Mouse (Mus musculus) T-helper 2 cell (primary cell): ENCODE measurements around the gene Etnk2.
"Not testable (repeated sequence)": the region's sequence is repeated elsewhere in the genome, so short reads cannot be mapped to it uniquely, and the experiment has no call there.

Source experiments
- in situ Hi-C: fragments of 300-600 bp; cut with MboI, MseI; formaldehyde crosslinking; loops from one replicate; pipeline ENCODE4 v1.15.1; 2025; ENCODE audit warnings: high pct_unique_total_duplicates

Etnk2 gene

GRCm38 (mm10) chr1:133363276-133364021, at the start of gene Etnk2:
Gene Etnk2, plus strand, starts transcription at chr1:133363572.
- in situ Hi-C loops, result no loop called here

GRCm38 (mm10) chr1:133314364-133314763, 49.0 kb upstream of the Etnk2 start:
- in situ Hi-C loops, result no loop called here

GRCm38 (mm10) chr1:133315775-133316174, 47.6 kb upstream of the Etnk2 start:
- in situ Hi-C loops, result loop anchor here (5.0 kb wide), 1 partner anchor 42 kb away; no protein-coding TSS in a partner anchor

DNA sequence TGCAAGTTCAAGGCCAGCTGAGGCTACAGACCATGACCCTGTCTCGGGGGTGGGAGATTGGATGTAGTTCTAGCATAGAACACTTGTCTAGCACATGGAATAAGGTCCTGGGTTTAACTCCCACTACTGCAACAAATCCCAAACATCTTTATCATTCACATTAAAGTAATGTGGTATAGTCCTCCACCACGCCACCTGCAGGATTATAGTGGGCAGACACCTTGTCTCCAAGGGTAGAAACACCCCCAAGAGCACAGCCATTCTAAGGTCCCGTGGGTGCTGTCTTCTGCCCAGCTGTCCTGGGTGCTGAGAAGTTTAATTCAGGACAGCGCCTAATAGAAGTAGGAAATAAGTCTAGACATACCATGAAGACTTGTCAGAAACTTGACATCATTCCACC, 46.8 kb upstream of the Etnk2 start:
- in situ Hi-C loops, result loop anchor here (5.0 kb wide), 1 partner anchor 41 kb away; no protein-coding TSS in a partner anchor

DNA sequence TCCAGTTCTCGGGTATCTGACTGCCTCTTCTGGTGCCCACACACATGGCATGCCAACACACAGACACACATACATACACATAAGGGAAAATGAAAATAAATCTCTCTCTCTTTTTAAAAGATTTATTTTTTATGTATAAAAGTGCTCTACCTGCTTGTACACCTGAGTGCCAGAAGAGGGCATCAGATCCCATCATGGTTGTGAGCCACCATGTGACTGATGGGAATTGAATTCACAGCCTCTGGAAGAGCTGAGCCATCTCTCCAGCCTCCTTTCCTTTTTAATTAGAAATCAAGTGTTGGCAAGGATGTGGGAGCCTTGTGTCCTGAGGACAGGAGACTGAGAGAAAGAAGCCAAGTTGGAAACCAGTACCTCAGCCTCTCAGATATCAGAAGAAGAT, 46.2 kb upstream of the Etnk2 start:
- in situ Hi-C loops, result loop anchor here (5.0 kb wide), 1 partner anchor 40 kb away; no protein-coding TSS in a partner anchor

DNA sequence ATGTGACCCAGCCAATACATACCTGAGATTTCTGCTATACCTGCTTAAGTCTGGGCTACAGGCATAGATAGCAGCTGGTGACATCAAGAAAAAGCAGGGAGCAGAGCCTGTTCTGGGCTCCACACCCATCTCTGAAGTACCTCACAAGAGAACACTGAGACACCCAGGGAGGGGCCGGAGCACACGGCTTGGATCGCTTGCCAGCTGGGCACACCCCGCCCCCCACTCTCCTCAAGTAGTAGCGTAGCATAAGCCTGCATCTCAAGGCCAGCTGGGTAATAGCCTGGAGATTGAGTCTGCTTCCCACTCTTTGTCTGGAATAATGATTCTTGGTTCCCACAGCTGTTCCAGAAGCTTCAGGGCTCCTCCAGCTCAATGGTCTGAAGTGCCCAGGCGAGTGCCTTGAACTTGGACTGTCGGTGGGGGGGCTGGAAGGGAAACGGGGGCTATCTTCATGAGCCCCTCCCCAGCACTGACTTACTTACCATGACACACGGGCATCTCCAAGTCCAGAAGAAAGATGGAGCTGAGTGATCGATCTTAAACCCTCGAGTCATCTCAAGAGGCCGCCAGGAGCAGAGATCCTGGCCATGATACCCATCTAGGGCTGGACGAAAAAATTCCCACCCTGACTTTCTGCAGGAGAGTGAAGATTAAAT, 42.0 kb upstream of the Etnk2 start, which contains the start of gene Kiss1:
Gene Kiss1, plus strand, starts transcription at position 609 of the 659 bp plus-strand sequence.
- in situ Hi-C loops, result no loop called here

GRCm38 (mm10) chr1:133323333-133323732, 40.0 kb upstream of the Etnk2 start:
- in situ Hi-C loops, result no loop called here

DNA sequence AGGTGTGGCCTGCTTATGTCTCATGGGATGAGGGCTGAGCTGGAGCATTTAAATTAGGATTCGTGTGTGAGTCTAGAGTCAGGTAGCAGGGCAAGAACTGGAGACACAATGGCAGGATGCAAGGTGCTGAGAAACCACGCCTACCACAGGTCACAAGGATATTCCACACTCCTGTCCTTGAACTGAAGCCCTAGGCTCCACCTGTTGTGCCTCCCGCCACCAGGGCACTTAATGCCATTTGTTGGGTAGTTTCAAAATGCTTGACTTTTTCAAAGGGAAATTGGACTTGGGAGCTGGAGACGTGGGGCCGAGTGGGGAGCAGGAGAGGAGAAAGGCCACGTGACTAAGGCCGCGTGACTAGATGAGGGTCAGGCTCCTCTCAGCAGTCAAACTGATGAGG, 37.4 kb upstream of the Etnk2 start:
- in situ Hi-C loops, result no loop called here

DNA sequence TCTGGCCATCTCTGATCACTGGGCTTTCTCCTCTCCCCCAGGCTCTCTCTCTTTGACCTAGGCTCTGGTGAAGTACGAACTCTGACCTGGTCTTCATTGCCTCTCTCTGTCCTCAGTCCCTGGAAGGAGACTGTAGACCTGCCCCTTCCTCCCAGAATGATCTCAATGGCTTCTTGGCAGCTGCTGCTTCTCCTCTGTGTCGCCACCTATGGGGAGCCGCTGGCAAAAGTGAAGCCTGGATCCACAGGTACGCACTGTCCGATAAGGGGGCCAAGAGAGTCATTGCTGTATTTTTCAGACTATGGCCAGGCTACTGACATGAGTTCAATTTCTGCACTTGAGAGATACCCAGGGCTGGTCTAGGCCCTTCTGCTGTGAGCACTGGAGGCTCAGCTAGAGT, 36.3 kb upstream of the Etnk2 start:
- in situ Hi-C loops, result no loop called here

GRCm38 (mm10) chr1:133328299-133328795, 35.0 kb upstream of the Etnk2 start:
- in situ Hi-C loops, result no loop called here

GRCm38 (mm10) chr1:133328896-133329637, 34.3 kb upstream of the Etnk2 start:
- in situ Hi-C loops, result no loop called here

DNA sequence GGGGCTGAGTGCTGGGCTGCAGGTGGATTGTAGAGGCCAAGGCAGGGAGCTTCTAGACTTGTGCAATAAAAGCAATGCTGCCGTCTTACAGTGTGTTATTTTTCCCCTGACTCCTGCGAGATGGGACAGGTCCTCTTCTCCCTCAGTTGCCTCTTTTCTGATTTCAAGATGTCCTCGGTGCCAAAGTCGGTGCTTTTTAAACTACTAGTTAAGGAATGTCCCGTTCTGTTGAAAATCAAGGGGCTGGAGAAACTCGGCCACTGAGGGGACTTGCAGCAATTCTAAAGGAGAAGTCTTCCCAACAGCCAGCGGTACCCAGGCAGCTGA, 33.8 kb upstream of the Etnk2 start:
- in situ Hi-C loops, result no loop called here

DNA sequence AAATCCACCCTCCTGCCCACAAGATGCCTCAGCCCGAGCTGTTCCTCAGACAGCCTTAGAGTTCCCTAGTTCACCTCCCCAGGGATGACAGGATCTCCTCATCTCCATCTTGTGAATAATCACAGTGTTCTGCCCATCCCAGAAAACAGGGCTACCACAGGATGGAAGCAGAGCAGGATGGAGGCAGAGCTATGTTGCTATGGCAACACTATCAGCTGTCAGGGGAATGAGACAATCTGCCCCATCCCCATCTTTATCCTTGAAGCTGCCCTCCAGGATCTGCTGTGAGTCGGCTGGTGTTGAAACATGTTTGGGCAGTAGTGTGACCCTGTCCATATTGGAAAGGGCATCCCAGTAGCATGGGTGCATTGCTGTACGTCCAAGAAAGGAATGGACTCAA, 32.2 kb upstream of the Etnk2 start:
- in situ Hi-C loops, result no loop called here

DNA sequence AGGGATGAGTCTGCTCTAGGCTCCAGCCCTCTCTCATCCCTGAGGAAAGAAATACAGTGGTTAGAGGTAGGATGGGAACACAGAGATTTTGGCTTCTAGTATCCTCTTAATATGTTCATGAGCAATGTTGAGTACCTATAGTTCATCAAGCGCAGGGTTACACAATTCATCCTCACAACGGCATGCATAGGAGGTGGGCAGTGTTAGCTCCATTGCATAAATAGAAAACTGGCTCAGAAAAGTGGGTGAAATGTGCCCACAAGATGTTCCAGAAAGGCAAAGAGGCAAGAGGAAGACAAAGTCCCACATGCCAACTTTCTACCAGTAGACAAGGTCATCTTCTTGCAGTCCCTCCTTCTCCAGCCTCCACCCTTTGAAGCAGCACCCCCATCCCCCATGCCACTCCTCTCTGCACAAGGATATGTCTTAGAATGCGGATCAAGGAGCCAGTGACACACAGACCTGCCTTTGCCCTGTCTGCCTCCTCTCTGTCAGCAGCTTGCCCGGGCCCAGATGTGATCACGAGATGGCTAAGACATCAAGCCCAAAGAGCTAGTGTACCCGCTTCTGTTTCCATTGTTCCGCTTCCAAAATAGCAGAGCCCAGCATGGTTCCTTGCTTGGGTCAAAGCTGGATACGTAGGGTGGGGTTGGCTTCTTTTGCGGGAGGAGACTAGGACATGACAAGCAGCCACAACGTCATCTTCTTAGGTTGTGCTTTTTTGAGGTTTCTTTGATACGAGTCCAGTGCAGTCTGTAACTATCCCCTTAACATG, 30.5 kb upstream of the Etnk2 start:
- in situ Hi-C loops, result no loop called here

DNA sequence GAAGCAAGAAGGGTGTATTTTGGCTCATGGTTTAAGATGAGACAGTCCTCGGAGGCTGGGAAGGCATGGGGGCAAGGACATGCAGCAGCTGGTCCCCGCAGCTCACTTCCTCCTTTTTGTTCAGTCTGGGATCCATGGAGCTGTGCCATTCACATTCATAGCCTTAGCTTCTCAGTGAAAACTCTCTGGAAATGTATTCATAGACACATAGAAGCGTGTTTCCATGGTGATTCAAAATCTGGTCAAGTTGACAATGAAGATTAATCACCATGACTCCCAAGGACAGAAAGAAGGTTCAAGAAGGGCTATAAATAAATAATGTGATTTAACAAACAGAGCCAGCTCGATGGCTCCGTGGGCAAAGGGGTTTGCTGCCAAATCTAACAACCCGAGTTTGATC, 29.4 kb upstream of the Etnk2 start:
- in situ Hi-C loops, result no loop called here

DNA sequence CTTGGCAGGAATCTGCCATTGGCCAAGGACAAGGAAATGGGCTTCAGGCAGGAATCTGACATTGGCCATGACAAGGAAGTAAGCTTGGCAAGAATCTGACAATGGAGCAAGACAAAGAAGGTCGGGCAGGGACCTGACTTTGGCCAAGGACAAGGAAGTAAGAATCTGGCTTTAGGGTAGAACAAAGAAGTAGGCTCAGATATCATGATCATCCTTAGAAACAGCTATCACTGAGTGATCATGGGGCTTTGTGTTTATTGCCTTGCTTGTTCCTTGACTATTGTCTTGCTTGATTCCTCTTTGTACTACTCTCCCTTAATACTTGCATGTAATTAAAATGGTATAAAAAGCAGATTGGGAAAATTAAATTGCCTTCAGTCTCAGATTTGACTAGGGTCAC, 23.0 kb upstream of the Etnk2 start:
- in situ Hi-C loops, result not testable (repeated sequence)

- in situ Hi-C loops, result no loop called here
Observed at GRCm38 (mm10) chr1:133344357-133344756, 19.0 kb upstream of the Etnk2 start.

DNA sequence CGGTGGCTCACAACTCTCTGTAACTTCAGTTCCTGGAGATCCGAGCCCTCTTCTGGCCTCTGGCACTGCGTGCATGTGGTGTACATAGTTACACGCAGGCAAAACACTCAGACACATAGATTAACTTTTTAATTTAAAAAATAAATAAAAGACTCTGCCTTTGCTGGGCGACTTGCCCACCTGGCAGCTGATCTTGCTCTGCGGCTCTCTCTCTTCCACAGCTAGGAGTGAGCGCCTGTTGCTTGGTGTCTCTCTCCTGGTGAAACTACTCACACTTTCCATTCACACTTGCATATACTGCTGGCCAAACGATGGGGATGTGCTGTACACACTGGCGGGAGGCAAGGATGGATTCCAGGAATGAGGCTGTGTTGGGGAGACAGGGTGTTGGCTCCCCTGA, 16.8 kb upstream of the Etnk2 start:
- in situ Hi-C loops, result no loop called here

- in situ Hi-C loops, result no loop called here
Observed at GRCm38 (mm10) chr1:133347226-133347625, 16.1 kb upstream of the Etnk2 start.

DNA sequence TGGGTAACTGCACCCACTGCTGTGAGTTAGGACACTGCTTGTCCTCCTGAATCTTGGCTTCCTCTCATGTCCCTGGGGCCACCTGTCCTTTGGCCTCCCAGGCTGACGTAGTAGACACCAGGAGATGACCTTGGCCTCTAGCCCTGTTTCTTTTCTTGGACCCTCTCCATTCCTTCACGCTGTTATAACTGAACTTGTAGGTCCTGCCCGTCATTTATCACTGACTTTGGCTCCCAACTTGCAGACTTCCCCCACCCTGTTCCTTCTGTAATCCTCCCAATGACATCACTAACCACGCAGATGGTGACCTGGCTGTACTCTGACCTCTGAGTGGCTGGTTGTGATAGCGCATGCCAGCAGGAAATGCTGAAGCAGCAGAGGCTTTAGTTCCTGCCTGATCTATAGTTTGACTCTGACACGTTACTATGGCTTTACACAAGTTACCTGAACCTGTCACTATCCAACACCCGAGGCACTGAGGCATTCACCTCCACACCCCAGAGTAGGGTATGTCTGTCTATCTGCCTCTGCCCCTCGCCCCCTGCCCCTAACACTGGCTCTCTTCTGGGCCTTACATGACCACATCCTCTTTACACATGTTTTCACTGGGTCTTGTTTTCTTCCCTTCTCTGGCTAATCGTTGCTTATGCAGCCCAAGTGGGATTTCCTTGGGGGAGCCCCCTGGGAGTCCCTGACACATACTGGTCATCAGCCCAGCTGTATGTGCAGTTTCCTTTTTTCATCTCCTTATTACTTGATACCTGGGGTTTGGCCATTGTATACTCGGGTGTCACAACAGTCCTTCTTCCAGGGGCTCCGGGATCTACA, 15.5 kb upstream of the Etnk2 start:
- in situ Hi-C loops, result no loop called here

DNA sequence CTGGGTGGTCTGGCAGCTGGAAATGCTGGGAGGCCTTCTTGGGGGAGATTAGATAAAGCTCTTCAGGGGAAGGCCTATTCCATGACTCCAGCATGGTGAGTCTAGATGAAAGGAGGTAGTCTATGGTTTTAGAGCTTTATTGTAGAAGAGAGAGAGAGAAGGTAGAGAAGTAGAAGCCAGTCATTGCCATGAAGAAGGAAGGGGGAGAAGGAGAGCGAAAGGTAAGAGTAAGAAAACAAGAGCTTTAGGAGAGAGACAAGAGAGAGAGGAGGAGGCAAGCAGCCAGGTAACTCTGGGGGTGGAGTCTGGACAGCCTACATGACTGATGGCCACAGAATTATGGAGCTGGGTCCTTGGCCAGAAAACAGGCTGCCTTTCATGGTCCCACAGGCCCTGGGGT, 13.2 kb upstream of the Etnk2 start, which contains the start of gene Ren1:
Gene Ren1, plus strand, starts transcription at position 301 of the 400 bp plus-strand sequence.
- in situ Hi-C loops, result no loop called here
